Mouse (Mus musculus) erythroblast, embryonic 14.5 days (primary cell): ENCODE data around the gene Hs3st6. TPM values are rescaled to one million over a fixed set of nuclear protein-coding genes. Genes with fewer than 3 reads are reported as not detected.
"Not testable (repeated sequence)": the region's sequence is repeated elsewhere in the genome, so short reads cannot be mapped to it uniquely, and the experiment has no call there.

Experiments
- H3K27me3 ChIP-seq: 2 replicates; pipeline ENCODE4 v1.6.1; 2012; ENCODE audit warnings: inconsistent platforms; ENCODE audit not compliant: control insufficient read depth
- H3K36me3 ChIP-seq: 2 replicates; pipeline ENCODE4 v1.6.1; 2012; ENCODE audit warnings: mild to moderate bottlenecking, inconsistent platforms; ENCODE audit not compliant: control insufficient read depth
- H3K4me1 ChIP-seq: 2 replicates; pipeline ENCODE4 v1.6.1; 2012; ENCODE audit warnings: inconsistent platforms; ENCODE audit not compliant: control insufficient read depth
- H3K4me3 ChIP-seq: replicated peaks from 2 replicates; pipeline ENCODE3; 2012; ENCODE audit warnings: moderate library complexity, mild to moderate bottlenecking, inconsistent platforms
- H3K9me3 ChIP-seq: 2 replicates; pipeline ENCODE4 v1.6.1; 2012; ENCODE audit warnings: low read length, inconsistent platforms, mixed read lengths; ENCODE audit not compliant: control insufficient read depth
- GATA1 ChIP-seq: IDR thresholded peaks from 2 replicates; pipeline ENCODE4 v1.6.1; 2012; ENCODE audit warnings: low read length, inconsistent platforms, mixed read lengths
- TAL1 ChIP-seq: IDR thresholded peaks from 3 replicates; pipeline ENCODE4 v1.6.1; 2012; ENCODE audit warnings: low read length, inconsistent platforms, mixed read lengths
- polyA plus RNA-seq: library from polyadenylated mRNA; stranded (reverse); fragments of >175 nt; gene quantifications from 2 replicates; pipeline ENCODE4 v1.2.3, GENCODE M21; 2012

The Hs3st6 gene
- polyA plus RNA-seq = not detected in 2 replicates

DNA sequence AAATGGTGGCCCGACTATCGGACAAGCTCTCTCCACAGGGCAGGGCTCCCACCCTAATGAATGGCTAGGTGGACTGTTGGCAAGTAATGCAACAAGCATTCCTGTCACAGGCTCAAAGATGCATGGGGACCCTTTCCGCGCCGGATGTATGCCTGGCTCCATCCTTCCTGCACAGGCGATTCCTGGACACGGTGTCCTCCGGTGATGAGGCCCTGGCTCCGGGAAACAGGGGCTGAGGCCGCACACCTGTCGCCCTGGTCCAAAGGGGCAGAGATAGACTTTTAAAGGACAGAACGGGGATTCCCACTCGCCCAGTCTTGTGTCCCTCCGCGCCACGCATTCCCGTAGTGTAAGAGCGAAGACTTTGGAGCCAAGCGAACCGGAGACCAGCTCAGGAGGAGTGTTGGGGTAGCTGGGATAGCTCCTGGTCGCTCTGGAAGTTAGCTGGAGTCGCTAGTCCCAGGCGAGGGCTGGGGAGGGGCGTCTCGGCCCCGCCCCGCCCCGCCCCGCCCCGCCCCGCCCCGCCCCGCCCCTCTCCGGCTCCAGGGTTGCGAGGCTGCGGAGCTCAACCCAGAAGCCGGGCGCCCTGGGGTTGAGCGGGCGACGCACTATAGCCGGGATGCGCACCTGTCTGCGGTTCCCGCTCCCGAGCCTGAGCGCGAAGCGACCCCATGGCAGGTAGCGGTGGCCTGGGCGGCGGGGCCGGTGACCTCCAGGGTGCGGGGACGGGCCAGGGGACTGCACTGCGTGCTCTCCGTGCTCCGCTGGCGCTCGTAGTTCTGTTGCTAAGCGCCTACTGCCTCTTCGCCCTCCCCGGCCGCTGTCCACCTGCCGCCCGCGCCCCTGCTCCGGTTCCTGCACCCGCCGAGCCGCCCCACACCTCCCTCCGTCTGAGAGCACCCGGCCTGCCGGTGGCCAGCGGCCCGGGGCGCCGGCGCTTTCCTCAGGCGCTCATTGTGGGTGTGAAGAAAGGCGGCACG, at the start of gene Hs3st6:
Gene Hs3st6, plus strand, starts transcription at position 574 of the 980 bp plus-strand sequence.
- no peak within 1 kb of the TSS for H3K4me3 ChIP-seq
- no peaks in the 10 kb centered on the region for H3K36me3 ChIP-seq
- H3K4me1 ChIP-seq = peaks cover 11% of the 10 kb centered on the region
- peaks cover 8% of the 10 kb centered on the region for H3K9me3 ChIP-seq
- peaks cover 82% of the 10 kb centered on the region for H3K27me3 ChIP-seq
- no peak for TF ChIP-seq GATA1
- no peak for TF ChIP-seq TAL1

- no peaks in the 10 kb centered on the region for H3K27me3 ChIP-seq
- H3K4me1 ChIP-seq = peaks cover 26% of the 10 kb centered on the region
- H3K4me3 ChIP-seq = peak overlapping the region; percentile 81
- H3K9me3 ChIP-seq = no peaks in the 10 kb centered on the region
- TF ChIP-seq TAL1 (no peak), GATA1 (no peak)
- peaks cover 47% of the 10 kb centered on the region for H3K36me3 ChIP-seq
Observed at GRCm38 (mm10) chr17:24705821-24706220, 47.0 kb upstream of the Hs3st6 start.

GRCm38 (mm10) chr17:24706982-24707800, 45.6 kb upstream of the Hs3st6 start, which contains the start of gene Tbl3:
Gene Tbl3 (minus strand): TSS chr17:24707660.
- Histone ChIP-seq H3K4me3 (peak within 1 kb of the TSS; percentile 81), H3K4me1 (peaks cover 26% of the 10 kb centered on the region), H3K9me3 (no peaks in the 10 kb centered on the region), H3K36me3 (peaks cover 33% of the 10 kb centered on the region), H3K27me3 (no peaks in the 10 kb centered on the region)
- TF ChIP-seq TAL1 (peak; percentile 40; the same call in 2 of the 3 replicates), GATA1 (no peak; the same call in 1 of the 2 replicates)

- Histone ChIP-seq H3K9me3 (no peaks in the 10 kb centered on the region), H3K36me3 (peaks cover 27% of the 10 kb centered on the region), H3K27me3 (no peaks in the 10 kb centered on the region), H3K4me1 (peaks cover 26% of the 10 kb centered on the region), H3K4me3 (peak overlapping the region; percentile 81)
- TF ChIP-seq GATA1 (no peak), TAL1 (no peak)
Observed at GRCm38 (mm10) chr17:24707801-24708425, 44.9 kb upstream of the Hs3st6 start.

- Histone ChIP-seq H3K27me3 (no peaks in the 10 kb centered on the region), H3K36me3 (peaks cover 24% of the 10 kb centered on the region), H3K9me3 (no peaks in the 10 kb centered on the region), H3K4me3 (peak overlapping the region; percentile 29), H3K4me1 (peaks cover 26% of the 10 kb centered on the region)
- TF ChIP-seq GATA1 (no peak), TAL1 (no peak)
Observed at GRCm38 (mm10) chr17:24708646-24709045, 44.1 kb upstream of the Hs3st6 start.

DNA sequence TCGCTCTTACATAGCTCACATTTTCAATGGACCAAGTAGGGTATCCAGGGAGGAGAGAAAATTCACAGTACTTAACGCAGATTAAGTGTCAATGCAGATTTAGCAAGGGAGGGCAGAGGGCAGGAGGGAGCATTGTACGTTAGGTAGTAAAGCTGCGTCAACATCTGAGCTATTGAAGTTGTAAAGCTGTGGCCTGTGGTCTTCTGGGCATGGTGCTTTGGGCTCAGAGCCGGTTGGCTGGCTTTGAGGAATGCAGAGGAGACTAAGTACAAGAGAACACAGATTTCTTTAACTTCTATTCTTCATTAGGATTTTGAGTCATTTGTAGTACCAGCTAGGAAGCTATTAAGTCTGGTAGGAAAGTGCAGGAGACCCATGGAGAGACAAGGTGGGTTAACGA, 37.2 kb upstream of the Hs3st6 start:
- H3K27me3 ChIP-seq = no peaks in the 10 kb centered on the region
- H3K4me1 ChIP-seq = peaks cover 19% of the 10 kb centered on the region
- H3K36me3 ChIP-seq = peaks cover 30% of the 10 kb centered on the region
- TF ChIP-seq TAL1 (no peak), GATA1 (no peak)
- H3K4me3 ChIP-seq = no peak overlapping the region
- H3K9me3 ChIP-seq = no peaks in the 10 kb centered on the region

DNA sequence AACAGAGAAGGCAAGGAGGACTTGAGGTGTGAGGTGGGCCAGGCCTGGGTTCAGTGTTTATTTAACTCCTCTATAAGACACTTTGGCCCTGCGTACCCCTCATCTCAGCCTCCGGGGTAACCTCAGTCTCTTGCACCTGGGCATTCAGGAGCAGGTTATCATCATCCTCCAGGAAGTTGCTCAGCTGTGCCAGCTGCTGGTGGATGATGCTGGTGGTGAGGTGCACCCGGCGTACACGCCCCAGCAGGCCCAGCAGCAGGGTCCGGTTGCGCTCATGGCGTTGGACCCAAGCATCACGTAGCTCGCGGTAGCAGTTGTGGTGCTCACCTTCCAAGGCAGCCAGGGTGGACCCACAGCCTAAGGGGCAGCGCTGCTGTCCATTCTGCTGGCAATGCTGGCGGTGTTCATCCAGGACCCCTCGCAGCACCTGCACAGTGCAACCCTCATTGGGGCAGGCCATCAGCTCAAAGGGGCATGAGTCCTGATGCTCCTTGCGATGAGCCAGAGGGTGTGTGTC, 36.6 kb upstream of the Hs3st6 start:
- no peak for TF ChIP-seq TAL1
- TF ChIP-seq GATA1 = no peak
- no peaks in the 10 kb centered on the region for H3K9me3 ChIP-seq
- H3K36me3 ChIP-seq = peaks cover 35% of the 10 kb centered on the region
- H3K27me3 ChIP-seq = no peaks in the 10 kb centered on the region
- peaks cover 24% of the 10 kb centered on the region for H3K4me1 ChIP-seq
- no peak overlapping the region for H3K4me3 ChIP-seq

DNA sequence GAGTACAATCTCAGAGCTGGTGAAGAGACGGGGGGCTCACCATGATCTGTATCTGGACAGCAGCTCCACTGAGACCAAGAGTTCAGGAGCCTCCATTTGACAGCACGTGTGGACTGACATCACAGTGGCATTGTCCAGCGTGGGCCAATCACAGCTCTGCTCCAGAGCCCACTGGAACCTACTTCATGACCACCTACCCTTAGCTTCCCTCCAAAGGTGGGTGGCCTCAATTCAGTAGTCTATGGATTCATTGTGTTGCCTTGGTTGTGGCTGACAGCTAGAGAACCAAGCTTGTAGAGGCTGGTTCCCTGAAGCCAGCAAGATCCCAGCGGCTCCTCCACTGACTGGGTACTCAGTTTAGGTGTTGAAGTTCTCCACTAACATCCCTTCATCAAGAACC, 34.8 kb upstream of the Hs3st6 start, which contains the start of the genes Rnf151 and Rps2:
Gene Rnf151, minus strand, starts transcription at position 121 of the 400 bp plus-strand sequence.
Gene Rps2, plus strand, starts transcription at position 174 of the 400 bp plus-strand sequence.
- Histone ChIP-seq H3K27me3 (no peaks in the 10 kb centered on the region), H3K4me3 (peak within 1 kb of the TSS; percentile 85), H3K9me3 (no peaks in the 10 kb centered on the region), H3K36me3 (peaks cover 51% of the 10 kb centered on the region), H3K4me1 (peaks cover 40% of the 10 kb centered on the region)
- TF ChIP-seq TAL1 = no peak
- TF ChIP-seq GATA1 = no peak

- not testable (repeated sequence) for H3K9me3 ChIP-seq, H3K27me3 ChIP-seq
- peak overlapping the region; percentile 85 for H3K4me3 ChIP-seq
- H3K36me3 ChIP-seq = peaks cover 51% of the 10 kb centered on the region
- H3K4me1 ChIP-seq = peaks cover 49% of the 10 kb centered on the region
Observed at GRCm38 (mm10) chr17:24718938-24719337, 33.9 kb upstream of the Hs3st6 start.
